Mouse (Mus musculus) cerebellum, adult 2 months (tissue): ENCODE results near the gene Fus. TPM values are rescaled to one million over a fixed set of nuclear protein-coding genes. Genes with fewer than 3 reads are reported as not detected.
A peak's percentile ranks its signal among the peaks of the same experiment; 100 is the strongest.

Experiments used
- DNase-seq, 2 experiments: peaks; one replicate each; pipeline ENCODE4 v3.0.0; 2021
- H3K27ac ChIP-seq: fragments of 200-500 bp; 2 replicates; pipeline ENCODE4 v1.5.1; 2012; ENCODE audit warnings: low read length, control low read depth, inconsistent platforms; ENCODE audit not compliant: insufficient read depth
- H3K27me3 ChIP-seq: fragments of 200-500 bp; 2 replicates; pipeline ENCODE4 v1.6.1; 2012; ENCODE audit warnings: inconsistent platforms, mild to moderate bottlenecking, low read length, moderate library complexity; ENCODE audit not compliant: control insufficient read depth, insufficient read depth
- H3K4me1 ChIP-seq: fragments of 200-500 bp; 2 replicates; pipeline ENCODE4 v1.6.1; 2011; ENCODE audit warnings: low read length; ENCODE audit not compliant: control insufficient read depth, insufficient read depth
- H3K4me3 ChIP-seq: fragments of 200-500 bp; replicated peaks from 2 replicates; pipeline ENCODE3; 2011; ENCODE audit warnings: mild to moderate bottlenecking, low read depth, low read length, control low read depth; ENCODE audit not compliant: insufficient read depth
- CTCF ChIP-seq: fragments of 200-500 bp; IDR thresholded peaks from 2 replicates; pipeline ENCODE4 v1.5.1; 2011; ENCODE audit warnings: low read depth, mild to moderate bottlenecking, control low read depth, low read length, moderate library complexity, borderline replicate concordance; ENCODE audit not compliant: insufficient read depth
- POLR2A ChIP-seq: fragments of 200-500 bp; IDR thresholded peaks from 2 replicates; pipeline ENCODE4 v1.6.1; 2011; ENCODE audit warnings: low read length, control low read depth, borderline replicate concordance; ENCODE audit not compliant: insufficient read depth
- WGBS: fragments of 180-500 bp; shearing (Covaris S2); methylation state at CpG from one replicate; pipeline ENCODE4 v1.1.7; 2018; 5-methylcytosine and 5-hydroxymethylcytosine counted together
- polyA plus RNA-seq: library from polyadenylated mRNA; depleted of rRNA; stranded (reverse); fragments of >200 nt; gene quantifications from 2 replicates; pipeline ENCODE4 v1.2.3, GENCODE M21; 2012

Fus gene
- polyA plus RNA-seq, 1 experiment: 451 TPM

GRCm38 (mm10) chr7:127988904-127989303, 21.6 kb downstream of the Fus start:
- TF ChIP-seq CTCF: no peak
- no peak for TF ChIP-seq POLR2A
- no peak for DNase-seq
- Histone ChIP-seq H3K4me3 (no peak overlapping the region), H3K4me1 (peaks cover 3% of the 10 kb centered on the region; the same call in 1 of the 2 replicates), H3K27ac (no peak overlapping the region), H3K27me3 (no peaks in the 10 kb centered on the region)
- 80% methylated on average over 1 of the region's 1 CpGs for WGBS

- Histone ChIP-seq H3K4me1 (peaks cover 3% of the 10 kb centered on the region; the same call in 1 of the 2 replicates), H3K27ac (no peak overlapping the region), H3K4me3 (no peak overlapping the region), H3K27me3 (no peaks in the 10 kb centered on the region)
- TF ChIP-seq CTCF (peak; percentile 61), POLR2A (no peak)
- 49% methylated on average over 6 of the region's 6 CpGs for WGBS
- DNase-seq: peak; percentile 62 to 74
These were observed 24.6 kb downstream of the Fus start for GRCm38 (mm10) chr7:127991643-127992487.

- 42% methylated on average over 5 of the region's 5 CpGs for WGBS
- Histone ChIP-seq H3K27ac (no peak overlapping the region), H3K27me3 (no peaks in the 10 kb centered on the region), H3K4me3 (no peak overlapping the region), H3K4me1 (peaks cover 3% of the 10 kb centered on the region; the same call in 1 of the 2 replicates)
- no peak for DNase-seq
- TF ChIP-seq CTCF (no peak), POLR2A (no peak)
These were observed 25.5 kb downstream of the Fus start for GRCm38 (mm10) chr7:127992488-127993340.

- DNase-seq: peak in 1 of 2 experiments; percentile 20
- H3K4me1 ChIP-seq: peaks cover 3% of the 10 kb centered on the region; the same call in 1 of the 2 replicates
- TF ChIP-seq POLR2A (no peak), CTCF (no peak)
- no peaks in the 10 kb centered on the region for H3K27me3 ChIP-seq
- H3K27ac ChIP-seq: no peak within 1 kb of the TSS
- 14% methylated on average over 18 of the region's 18 CpGs for WGBS
- no peak within 1 kb of the TSS for H3K4me3 ChIP-seq
These were observed 26.2 kb downstream of the Fus start, which contains the start of gene Pycard for GRCm38 (mm10) chr7:127993341-127993977. Gene Pycard, minus strand, starts transcription at chr7:127993867.

- DNase-seq: no peak
- no peak for TF ChIP-seq CTCF
- TF ChIP-seq POLR2A: no peak
These were observed 32.2 kb downstream of the Fus start for GRCm38 (mm10) chr7:127999436-127999835.

GRCm38 (mm10) chr7:128000068-128000950, 33.1 kb downstream of the Fus start:
- Histone ChIP-seq H3K4me3 (no peak overlapping the region), H3K27ac (no peak overlapping the region), H3K27me3 (no peaks in the 10 kb centered on the region), H3K4me1 (peaks cover 23% of the 10 kb centered on the region)
- DNase-seq: peak in 1 of 2 experiments; percentile 37
- WGBS: 28% methylated on average over 1 of the region's 1 CpGs
- TF ChIP-seq CTCF: no peak
- TF ChIP-seq POLR2A: no peak

More at GRCm38 (mm10) chr7:127999436-127999835, 32.2 kb downstream of the Fus start:
- Histone ChIP-seq H3K4me3 (no peak overlapping the region), H3K27ac (no peak overlapping the region), H3K27me3 (no peaks in the 10 kb centered on the region), H3K4me1 (peaks cover 19% of the 10 kb centered on the region)
- 87% methylated on average over 1 of the region's 1 CpGs for WGBS

GRCm38 (mm10) chr7:128003098-128003497, 35.8 kb downstream of the Fus start:
- 85% methylated on average over 6 of the region's 6 CpGs for WGBS

More at GRCm38 (mm10) chr7:128003098-128003497, 35.8 kb downstream of the Fus start:
- no peaks in the 10 kb centered on the region for H3K27me3 ChIP-seq
- TF ChIP-seq CTCF (no peak), POLR2A (no peak)
- no peak overlapping the region for H3K27ac ChIP-seq
- peaks cover 32% of the 10 kb centered on the region for H3K4me1 ChIP-seq
- H3K4me3 ChIP-seq: no peak overlapping the region
- no peak for DNase-seq
